Mouse (Mus musculus): Measurements from ENCODE around the gene Slx4ip.

The Slx4ip gene

DNA sequence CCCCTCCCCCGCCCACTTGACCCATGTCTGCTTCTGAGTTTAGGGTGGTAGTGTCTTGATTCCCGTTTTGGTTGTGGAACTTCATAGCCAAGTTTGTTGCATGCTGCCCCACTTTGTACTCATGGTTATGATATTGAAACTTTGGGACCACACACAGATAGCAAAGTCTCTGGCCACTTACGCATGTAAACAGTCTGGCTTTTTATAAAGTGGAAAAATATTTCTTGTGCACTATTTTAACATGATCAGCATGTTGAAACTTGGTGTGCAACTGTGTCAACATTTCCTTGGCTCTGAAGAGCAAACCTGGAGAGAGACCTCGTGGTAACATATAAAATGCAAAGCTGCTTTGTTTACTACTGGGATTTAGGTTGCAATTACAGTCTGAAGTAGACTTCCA is 56.5 kb downstream of the Slx4ip start:
- DNase-seq (ENCODE audit: low spot score in 2 of 2): no peak

DNA sequence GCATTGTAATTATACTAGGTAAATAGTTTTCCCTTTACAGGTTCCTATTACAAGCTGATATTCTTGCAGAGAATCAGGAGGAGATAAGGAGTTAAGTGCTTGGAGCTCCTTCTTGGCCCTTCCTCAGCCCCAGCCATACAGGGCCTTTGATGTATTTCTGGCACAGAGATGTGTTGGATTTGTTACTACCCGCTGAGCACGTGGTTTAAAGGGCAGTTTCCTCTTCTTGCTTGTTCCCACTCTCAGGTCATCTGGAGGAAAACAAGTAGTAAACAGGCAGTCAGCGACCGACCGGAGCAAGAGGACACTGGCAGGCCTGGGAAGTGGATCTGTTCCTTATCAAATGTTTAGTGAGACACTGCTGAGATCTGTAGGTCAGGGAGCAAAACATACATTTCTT is 56.9 kb downstream of the Slx4ip start:
- peak; percentile 22 to 29 for DNase-seq (ENCODE audit: low spot score in 2 of 2)

DNA sequence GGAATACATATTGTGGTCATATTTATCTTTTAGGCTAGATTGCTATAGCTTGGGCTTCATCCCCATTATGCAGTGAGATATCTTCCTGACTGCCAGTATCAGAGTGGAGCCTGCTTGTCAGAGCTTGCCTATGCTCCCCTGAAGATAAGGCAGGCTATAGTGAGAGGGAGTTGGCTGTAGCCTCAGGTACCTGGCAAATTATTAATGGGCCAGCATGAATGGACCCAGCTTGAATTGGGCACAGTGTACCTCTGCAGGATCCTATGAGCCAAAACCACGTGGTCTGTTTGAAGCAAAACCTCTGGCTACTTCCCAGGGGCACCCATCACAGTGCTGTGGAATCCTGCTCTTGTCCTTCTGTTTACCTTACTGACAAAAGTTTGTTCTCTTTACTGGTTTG is 61.2 kb downstream of the Slx4ip start:
- no peak for DNase-seq (ENCODE audit: low spot score in 2 of 2)

DNA sequence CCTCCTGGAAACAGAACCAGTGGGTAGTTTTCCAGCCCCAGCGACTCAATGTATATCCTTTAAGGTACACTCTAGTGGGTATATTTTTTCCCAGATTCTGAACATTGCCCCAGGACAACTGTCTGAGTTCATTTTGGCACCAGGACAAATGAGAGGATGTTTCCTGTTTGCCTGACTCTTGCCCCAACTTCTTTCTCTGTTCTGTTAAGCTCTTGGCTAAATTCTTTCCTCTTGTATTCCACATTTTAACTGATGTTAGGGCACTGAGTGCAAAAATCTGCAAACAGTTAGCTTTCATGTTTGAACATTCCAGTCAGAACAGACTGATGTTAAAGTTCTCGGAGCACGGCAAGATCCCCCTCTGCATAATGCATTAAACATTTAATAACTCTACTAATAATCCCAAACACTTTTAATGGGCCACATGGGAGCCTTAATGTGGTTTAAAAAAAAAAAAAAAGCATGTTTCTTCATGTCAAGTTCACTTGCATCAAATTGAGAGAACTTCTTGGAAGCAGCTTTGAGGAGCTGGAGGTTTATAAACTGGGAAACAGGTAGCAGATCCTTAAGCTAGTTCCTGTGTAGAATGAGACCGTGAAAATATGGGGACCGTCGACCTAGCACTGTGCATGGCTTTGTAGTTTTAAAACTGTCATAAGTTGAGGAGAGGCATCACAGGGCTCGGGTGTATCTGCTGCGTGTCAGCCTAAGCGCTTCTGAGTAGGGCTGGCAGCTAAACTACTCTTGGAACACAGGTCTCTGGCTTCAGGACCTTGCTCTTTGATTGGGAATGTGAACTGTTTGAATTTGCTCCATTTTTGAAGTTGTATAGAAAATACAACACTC is 64.9 kb downstream of the Slx4ip start:
- no peak for DNase-seq (ENCODE audit: low spot score in 2 of 2)

DNA sequence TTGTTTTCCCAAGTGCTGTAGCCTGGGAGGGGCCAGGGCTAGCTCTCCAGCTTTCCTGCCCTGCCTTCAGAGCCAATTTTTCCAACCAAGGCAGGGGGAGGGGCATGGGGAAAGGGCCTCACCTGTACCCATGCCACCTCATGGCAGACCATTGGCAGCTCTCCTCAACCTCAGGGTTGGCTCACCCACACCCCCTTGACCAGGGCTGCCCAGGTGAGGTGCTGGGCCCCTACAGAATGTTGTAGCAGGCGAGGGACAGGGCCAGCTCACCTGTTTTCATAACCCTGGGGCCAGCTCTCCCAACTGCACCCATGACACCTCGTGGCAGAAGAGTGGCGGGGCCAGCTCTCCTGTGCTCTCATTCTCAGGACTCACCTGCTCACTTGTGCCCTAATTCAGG is 67.7 kb downstream of the Slx4ip start:
- DNase-seq (ENCODE audit: low spot score in 2 of 2): no peak

DNA sequence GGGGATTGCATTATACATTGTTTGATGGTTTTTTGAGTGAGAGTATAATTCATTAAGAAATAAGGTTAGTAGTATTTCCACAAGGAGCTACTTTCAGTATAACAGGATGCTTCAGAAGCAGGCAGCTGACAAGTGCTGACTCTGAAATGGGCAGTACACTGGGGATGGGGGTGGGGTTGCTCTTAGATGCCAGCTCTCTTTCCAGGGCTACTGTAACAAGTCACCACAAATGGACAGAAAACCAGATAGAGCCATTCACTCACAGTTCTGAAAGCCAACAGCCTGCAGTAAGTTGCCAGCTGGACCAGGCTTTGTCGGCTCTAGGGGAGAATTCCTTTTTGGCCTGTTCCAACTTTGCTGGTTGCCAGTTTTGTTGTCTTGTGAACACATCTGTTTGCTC is 84.8 kb downstream of the Slx4ip start:
- no peak for DNase-seq (ENCODE audit: low spot score in 2 of 2)

DNA sequence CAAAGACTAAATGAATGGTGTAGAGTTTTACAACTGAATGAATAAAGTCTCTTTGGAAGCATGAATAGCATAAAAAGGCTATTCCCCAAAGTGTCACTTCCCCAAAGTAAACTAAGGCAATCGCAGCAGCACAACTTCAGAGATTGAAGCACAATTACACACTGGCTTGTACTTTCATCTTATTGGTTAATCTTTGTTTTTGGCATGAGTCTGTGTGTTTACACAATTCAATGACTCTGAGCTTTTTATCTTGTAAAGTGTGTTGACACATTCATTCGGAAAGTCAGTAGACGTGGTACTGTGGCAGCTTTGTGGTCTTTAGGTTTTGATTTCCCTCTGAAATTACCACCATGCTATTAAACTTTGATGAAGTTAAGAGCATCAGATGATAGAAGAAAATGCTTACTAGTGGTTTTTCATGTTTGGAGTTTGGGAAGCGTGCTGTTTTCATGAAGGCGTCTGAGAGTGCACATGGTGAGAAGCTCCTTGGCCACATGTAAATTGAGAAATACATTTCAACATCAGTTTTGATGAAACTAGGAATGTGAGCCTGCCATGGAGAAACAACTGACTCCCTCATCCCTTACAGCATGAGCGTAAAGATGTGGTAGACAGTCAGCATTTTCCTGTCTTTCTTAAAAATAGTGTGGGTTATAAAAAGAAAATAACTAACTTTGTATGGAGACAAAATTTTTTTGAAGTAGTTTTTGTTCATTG is 88.2 kb downstream of the Slx4ip start:
- no peak for DNase-seq (ENCODE audit: low spot score in 2 of 2)

DNA sequence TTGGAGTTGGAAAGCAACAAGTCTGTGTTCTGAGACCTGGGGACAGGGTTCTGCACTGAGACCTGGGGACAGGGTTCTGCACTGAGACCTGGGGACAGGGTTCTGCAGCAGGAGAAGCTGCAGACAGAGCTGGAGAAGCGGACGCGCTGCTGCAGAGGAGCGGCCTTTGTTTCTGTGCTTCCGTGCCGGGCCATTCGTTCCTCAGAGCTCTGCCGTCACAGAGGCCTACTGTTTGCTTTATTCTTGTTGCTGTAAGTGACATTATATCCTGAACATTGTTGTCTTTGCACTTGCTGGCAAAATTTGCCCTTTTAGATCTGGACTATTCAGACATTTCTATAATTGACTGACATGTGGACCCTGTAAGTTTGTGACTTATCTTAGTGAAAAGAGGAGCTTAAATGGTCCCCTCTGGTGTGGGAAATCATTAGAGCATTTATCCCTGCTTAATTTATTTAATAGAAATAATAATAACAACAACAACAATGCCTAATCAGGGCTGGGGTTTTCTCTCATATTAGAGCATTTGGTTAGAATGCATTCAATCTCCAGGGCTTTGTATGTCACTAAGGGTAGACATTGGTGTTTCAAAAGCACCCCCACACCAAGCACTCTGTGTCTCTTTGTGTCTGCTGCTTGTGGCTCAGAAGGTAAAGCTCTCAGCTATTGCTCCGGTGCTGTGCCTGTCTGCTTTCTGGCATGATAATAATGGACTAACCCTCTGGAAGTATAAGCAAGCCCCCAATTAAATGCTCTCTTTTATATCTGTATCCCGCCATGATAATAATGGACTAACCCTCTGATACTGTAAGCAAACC is 90.3 kb downstream of the Slx4ip start:
- DNase-seq (ENCODE audit: low spot score in 2 of 2): no peak

DNA sequence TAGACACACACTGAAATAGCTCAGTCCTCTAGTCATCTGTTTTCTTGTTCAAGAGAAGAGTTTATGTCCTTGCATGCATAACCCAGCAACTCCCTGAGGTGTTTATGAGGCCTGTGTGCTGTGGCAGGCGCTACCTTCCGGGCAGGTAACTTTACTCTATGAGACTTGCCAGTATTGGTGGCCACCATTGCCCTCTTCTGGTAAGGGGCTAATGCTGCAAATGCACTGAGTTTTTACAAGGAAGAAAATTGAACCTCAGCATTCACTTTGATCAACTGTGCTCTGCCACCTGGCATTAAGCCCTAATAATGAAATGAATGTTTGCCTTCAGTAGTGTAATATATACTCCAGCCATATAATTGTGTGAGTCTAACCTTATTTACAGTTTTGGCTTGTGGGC is 92.9 kb downstream of the Slx4ip start:
- no peak for DNase-seq (ENCODE audit: low spot score in 2 of 2)

DNA sequence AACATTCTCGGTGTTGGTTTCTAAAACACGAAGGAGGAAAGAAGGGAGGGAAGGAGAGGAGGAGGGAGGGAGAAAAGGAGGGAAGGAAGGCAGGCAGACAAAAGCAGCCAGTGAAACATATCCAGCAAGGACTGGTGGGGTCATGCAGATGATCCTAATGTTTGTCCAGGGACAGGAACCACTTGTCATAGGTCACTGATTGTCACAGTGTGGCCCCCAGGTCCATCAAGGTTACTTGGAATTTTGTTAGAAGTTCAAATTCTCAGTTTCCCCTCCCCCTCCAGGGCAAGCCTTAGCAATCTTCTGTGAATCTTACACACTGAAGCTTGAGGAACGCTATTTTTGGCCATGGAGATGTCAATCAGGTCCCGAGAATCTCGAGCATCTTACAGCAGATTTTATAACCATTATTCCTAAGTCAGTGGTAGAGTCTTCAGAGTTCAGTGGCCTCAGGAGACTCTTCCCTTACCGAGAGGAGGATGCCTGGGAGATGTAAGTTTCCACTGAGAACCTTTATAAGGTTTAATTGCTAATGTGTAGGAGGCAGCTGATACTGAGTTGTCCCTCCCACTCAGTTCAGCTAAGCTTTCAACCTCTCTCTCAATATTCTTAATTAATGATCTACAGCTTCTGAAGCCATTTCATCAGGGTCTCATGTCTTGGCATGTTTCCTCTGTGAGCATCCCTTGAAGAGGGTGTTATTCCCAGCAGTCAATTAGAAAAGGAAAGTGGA is 95.1 kb downstream of the Slx4ip start:
- no peak for DNase-seq (ENCODE audit: low spot score in 2 of 2)

DNA sequence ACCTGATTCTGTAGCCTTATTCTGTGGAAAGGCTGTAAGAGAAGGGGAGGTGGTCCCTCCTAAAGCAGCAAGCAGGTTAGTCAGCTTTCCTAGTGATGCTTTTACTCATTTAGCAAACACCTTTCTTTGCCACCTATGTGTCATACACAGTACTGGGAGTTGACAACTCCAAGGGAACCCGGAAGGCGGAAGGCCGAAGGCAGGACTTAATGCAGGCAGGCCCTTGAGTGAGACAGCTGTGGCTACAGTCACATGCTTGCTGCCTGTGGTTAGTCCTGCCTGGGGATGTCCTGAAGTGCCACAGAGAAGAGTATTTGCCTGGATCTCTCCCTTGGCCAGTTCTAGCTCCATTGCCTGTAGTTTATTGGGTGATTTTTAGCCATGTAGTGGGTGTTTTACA is 102.1 kb downstream of the Slx4ip start:
- DNase-seq (ENCODE audit: low spot score in 2 of 2): no peak

DNA sequence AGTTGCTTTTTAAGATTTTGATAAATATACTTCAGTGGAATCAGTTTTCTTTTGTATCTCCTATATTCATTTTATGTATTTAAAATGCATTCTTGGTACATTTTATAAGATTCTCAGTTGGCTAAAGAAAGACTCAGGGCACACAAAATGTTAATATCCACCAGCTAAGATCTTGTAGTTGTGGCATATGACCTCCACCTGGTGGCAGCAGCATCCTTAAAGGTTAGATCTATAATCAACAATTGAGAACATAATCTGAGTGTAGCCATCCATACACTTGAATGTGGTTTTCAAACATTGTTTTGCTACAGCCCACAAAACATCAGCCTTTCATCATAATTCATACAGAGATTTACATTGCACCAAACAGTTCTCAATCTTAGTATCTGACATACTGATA is 106.1 kb downstream of the Slx4ip start:
- DNase-seq (ENCODE audit: low spot score in 2 of 2): no peak

DNA sequence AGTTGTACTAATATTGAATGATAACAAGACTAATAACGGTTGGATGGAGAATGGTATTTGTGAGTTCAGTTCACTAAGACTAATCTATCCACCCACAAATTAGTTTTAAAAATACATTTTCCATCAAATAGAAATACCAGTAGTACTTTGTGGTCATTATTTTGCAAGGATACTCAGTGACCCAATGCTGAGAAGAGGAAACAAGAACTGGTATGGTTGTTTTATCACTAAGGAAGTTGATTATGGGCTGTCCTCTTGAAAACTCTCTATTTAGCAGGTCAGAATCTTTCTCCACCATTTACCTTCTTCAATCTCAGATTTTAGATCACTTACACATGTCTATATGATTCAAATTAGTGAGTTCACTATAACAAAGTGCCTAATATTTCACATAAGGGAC is 111.0 kb downstream of the Slx4ip start:
- DNase-seq (ENCODE audit: low spot score in 2 of 2): no peak

DNA sequence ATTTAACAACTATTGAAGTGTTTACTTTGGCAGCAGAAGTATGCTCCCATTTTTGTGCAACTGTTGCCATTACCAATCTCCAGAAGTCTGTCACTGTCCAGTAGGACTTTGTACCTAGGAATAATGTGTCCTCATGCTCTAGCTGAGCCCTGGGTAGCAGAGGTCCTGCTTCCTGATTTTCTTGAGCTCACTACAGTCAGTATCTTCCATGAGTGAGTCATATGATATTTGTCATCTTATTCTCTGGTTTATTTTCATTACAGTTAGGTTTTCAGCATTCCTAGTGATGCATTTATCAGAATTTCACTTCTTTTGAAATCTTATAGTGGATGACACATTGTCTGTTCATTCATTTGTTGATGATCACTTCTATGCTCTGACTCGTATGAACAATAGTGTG is 115.6 kb downstream of the Slx4ip start:
- no peak for DNase-seq (ENCODE audit: low spot score in 2 of 2)

DNA sequence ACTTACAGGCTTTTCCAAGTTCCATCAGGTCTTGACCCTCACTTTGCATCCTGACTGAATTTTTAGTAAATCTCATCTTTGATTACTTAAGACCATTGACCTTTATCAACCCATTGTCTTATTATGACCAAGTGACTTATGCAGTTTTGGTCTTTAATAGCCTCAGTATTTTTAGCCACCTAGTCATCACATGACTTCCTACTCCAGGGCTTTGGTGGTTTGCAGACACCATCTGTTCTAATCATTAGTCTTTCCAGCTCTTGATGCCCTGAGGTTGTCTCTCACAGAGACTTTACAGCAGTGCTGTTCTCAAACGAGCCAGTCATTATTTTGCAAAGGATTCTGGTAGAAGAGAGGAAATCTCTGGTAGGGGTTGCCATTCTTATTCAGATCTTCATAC is 121.0 kb downstream of the Slx4ip start:
- DNase-seq (ENCODE audit: low spot score in 2 of 2): no peak

DNA sequence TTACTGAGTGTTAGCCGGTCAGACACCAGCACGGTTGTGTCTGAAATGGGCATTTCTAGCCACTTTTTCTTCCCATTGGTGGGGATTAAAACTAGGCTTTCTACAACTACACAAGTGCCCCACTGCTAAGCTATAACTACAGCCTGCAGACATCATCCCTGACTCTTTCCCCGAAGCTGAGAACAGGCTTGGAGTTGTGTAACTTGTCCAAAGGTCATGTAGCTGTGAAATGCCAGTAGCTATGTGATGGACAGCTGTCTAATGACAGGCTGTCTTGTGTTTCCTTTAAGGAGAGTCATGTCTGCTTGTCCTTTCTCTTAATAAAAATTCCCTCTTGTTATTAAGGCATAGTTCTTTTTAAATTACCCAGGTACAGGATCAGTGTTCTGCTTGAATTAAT is 122.1 kb downstream of the Slx4ip start:
- no peak for DNase-seq (ENCODE audit: low spot score in 2 of 2)

DNA sequence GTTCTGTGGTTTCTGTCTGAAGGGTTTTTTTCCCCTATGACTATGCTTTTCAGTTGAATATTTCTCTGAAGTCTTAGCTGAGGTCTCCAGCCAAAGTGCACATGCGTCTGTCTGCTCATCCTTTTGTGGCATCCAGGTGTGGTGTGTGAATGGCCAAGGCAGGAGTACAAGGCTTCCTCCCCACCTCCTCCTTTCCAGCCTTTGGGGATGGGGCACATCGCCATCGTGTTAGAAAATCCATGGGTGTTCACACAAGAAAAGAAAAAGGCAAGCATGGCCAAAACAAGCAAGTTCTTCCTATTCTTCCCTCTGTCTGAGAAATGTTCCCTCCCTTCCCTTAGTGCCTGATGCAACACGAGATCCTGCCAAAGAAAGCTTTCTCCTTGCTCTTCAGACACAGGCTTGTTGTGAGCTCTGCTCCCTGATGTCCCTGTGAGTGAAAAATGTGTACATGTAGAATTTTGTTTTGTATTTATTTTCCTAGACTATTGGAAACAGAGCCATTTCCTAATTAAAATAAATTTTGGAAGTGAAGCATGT is 122.9 kb downstream of the Slx4ip start:
- DNase-seq (ENCODE audit: low spot score in 2 of 2): no peak

DNA sequence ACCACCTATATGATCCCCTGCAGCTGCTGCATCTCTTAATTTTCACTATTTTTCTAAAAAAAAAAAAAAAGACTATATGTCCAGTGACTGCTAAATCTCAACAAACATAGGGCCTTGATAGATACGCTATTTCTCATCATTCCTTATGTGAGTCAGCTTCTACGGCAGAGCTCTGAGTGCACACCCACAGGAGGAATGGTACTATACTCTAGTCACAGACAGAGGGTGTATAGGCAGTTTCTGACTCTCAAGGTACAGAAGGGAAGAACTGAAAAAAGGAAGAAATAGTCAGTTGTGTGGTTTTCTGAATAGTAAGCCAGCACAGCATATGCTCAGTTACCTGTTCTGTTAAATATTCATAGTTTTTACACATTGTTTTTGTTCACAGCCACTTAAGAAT is 123.4 kb downstream of the Slx4ip start:
- DNase-seq (ENCODE audit: low spot score in 2 of 2): no peak

DNA sequence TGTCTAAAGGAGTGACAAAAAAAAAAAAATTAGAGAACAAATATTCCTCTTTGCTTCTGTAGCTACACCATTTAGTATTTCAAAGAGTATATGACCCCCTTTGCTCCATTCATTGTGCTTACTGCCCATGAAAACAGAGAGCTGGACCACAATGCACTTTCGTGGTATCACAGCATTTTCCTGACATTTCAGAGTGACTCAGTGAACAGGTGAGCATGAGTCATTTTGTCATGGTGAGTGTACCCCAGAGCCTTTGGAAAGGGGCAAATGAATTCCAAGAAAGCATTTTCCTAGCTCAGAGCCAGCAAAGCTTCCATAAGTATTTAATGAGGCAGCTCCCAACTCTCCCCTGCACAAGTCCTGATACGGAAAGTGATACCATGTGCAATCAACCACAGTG is 153.1 kb downstream of the Slx4ip start:
- DNase-seq (ENCODE audit: low spot score in 2 of 2): no peak

DNA sequence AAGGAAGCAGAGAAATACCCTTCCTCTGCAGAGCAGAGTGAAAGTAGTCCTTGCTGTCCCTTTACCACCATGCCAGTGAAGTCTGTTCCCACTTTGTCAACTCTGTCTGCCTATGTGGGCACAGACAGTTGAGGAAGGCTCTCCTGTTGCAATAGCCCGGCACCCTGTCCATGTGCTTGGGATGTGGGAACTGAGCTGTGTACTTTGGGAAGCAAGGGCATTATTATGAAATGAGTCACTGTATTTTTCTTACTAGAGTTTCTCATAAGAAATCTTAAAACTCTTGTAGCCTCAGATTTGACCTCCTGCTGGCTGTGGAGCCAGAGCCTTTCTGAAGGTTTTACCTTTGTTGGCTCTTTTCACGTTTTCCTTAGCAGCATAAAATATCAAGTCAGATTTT is 158.3 kb downstream of the Slx4ip start:
- DNase-seq (ENCODE audit: low spot score in 2 of 2): no peak

DNA sequence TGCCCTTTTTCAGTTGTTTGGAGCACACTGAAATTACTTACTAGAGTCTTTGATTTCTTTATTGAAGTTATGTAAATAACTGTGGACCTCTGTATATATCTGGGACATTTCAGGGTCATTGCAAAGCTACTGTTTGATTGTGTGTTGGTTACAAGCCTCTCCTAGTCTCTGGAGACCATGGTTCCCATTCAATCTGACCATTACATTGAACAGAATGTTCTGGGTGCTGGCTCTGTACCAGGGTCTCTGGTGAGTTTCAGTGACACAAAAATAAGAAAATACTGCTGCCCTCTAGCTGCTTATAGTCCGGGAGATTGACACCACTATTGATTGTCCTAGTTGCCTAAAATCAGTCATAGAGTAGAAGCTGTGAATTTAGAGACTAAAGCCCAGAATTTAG is 158.9 kb downstream of the Slx4ip start:
- DNase-seq (ENCODE audit: low spot score in 2 of 2): no peak

DNA sequence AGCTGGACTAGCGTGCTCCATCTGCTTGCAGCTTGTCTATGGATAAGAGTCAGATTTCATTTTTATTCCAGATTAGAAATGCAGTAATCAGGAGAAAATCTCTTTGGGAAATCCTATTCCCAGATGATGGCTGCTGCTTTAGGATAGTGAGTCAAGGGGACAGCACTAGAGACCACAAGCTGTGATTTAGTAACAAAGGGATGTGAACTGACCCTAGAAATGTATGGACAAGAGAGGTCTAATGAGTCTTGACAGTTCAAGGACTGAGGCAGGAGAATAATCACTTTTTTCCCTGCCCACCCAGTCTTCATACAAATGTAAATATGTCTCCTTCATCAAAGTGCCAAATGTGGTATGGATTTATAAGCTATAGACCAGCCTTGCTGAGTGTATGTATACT is 172.8 kb downstream of the Slx4ip start:
- no peak for DNase-seq (ENCODE audit: low spot score in 2 of 2)
